Mouse (Mus musculus): ENCODE measurements around the gene 4930572O03Rik.
"Not testable (repeated sequence)": the region's sequence is repeated elsewhere in the genome, so short reads cannot be mapped to it uniquely, and the experiment has no call there.

4930572O03Rik gene

DNA sequence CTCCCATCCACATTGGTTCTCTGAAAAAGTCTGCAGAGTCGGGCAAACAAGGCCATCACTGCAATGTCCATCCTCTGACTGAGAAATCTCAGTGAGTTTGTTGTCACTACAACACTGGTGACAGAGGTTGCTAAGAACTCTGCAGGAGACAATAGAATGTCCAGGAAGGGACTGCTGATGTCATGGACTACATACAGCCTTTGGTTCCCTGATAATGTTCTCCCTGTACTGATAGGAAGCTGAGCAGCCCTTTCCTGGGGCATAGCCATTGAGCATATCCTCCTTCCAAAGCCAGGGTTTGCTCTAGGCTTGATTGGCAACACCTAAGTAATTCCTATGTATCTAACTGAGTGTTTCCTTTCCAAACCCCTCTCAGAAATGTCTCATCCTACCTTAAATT lies at the start of gene 4930572O03Rik:
Gene 4930572O03Rik, minus strand, starts transcription at position 101 of the 400 bp plus-strand sequence.
- not testable (repeated sequence) for DNase-seq (ENCODE audit: low read depth, low spot score)

DNA sequence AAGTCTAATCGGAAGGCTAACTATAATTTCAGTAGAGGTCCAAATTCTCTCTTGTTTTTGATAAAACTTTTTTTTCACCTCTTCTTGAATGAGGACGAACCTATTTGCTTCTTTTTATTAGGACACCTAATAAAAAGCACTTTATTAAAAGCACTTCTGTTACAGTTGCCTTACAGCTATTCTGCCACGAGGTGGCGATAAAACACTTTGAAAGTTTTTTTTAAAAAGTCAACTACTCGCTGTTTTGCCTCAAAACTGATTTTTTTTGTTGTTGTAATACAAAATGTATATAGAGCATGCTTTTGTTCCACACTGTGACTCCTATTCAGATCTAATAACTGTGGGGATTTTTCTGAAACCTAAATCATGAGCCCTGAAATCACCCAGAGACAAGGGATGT lies 46.0 kb upstream of the 4930572O03Rik start:
- DNase-seq (ENCODE audit: low read depth, low spot score) = not testable (repeated sequence)

DNA sequence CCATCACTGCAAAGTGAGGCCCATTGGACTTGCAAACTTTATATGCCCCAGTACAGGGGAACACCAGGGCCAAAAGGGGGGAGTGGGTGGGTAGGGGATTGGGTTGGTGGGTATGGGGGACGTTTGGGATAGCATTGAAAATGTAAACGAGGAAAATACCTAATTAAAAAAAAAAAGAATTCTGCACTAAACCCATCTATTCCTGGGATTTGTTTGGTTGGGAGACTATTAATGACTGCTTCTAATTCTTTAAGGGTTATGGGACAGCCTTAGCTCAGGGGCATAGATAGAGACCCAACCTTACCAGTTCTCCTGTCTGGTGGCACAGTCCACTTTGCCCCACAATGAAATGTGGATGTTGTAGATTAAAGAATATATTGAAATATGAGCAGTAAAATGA lies 40.9 kb upstream of the 4930572O03Rik start:
- DNase-seq (ENCODE audit: low read depth, low spot score) = not testable (repeated sequence)

DNA sequence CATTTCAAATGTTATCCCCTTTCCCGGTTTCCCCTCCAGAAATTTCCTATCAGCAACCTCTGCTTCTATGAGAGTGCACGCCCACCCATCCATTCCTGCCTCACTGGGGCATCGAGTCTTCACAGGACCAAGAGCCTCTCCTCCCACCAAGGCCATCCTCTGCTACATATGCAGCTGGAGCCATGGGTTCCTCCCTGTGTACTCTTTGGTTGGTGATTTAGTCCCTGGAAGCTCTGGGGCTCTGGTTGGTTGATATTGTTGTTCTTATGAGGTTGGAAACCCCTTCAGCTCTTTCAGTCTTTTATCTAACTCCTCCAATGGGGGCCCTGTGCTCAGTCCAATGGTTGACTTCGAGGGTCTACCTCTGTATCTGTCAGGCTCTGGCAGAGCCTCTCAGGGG lies 35.0 kb upstream of the 4930572O03Rik start:
- DNase-seq (ENCODE audit: low read depth, low spot score) = not testable (repeated sequence)

DNA sequence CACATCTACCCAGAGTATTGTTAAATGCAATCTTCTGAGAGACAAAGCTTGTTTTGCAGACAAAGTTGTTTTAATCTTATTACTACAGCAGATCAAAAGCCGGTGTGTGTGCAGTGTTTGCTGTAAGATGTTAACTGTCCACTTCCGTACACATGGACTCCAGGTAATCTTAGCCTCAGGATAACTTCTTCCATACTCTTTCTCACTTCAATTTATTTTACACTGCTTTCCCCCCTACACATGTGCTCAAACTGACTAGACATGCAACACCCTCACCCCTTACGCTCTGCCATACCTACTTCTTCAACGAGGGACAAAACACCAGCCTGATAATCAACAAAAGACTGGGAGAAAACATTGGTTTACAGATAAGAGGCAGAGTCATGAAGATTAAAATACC lies 34.0 kb upstream of the 4930572O03Rik start:
- not testable (repeated sequence) for DNase-seq (ENCODE audit: low read depth, low spot score)

DNA sequence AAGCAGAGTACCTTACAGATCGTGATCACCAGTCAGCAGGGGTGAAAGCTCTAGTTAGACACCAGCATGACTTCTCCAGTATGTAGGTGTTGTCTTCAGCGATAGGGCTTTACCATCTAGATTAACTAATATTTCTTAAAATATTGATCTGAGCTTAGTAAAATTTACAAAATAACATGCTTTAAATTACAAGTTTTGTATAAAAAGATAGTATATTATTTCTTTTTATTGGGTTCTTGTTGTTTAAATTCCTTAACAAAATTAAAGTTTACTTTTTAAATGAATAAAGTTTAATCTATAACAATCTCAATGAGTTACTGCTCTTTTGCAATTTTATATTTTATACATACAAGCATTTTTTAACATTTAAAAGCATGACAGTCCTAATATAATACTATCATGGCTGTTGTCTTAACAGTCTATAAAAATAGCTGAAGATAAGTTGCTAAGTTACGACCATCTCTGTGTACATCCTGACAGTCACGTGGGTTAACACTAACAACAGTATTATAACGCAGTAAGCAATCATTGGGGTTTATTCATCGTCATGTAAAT lies 32.9 kb upstream of the 4930572O03Rik start:
- DNase-seq (ENCODE audit: low read depth, low spot score) = not testable (repeated sequence)

DNA sequence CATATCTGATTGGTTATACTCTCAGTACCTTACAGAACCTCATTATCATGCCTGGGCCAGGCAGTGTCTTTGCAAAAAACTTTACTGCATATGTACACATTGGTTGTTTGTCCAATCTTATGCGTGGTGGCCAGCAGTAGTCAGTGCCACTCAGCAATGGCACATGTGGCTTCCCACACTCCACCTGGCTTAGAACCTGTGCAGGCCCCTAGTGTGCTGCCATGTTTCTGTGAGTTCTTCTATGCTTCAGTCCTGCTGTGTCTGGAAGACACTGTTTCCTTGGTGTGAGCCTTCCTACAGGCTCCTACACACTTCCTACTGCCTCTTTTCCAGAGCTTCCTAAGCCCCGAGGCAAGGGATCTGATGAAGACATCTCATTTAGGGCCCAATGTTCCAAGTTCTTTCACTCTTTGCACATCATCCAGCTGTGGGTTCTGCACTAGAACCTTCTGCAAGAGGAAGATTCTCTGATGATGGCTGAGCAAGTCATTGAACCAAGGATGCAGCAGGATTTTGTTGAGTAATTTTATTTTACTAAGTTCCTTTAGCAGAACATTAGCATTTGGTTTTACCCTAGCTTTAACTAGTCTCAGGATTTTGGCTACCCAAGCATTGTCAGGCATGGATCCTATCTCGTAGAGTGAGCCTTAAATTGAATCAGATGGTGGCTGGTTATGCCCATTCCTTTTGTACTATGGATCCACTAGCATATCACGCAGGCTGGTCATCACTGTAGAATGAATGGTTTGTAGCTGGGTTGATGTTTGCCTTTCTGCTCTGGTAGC lies 32.2 kb upstream of the 4930572O03Rik start:
- DNase-seq (ENCODE audit: low read depth, low spot score) = not testable (repeated sequence)

DNA sequence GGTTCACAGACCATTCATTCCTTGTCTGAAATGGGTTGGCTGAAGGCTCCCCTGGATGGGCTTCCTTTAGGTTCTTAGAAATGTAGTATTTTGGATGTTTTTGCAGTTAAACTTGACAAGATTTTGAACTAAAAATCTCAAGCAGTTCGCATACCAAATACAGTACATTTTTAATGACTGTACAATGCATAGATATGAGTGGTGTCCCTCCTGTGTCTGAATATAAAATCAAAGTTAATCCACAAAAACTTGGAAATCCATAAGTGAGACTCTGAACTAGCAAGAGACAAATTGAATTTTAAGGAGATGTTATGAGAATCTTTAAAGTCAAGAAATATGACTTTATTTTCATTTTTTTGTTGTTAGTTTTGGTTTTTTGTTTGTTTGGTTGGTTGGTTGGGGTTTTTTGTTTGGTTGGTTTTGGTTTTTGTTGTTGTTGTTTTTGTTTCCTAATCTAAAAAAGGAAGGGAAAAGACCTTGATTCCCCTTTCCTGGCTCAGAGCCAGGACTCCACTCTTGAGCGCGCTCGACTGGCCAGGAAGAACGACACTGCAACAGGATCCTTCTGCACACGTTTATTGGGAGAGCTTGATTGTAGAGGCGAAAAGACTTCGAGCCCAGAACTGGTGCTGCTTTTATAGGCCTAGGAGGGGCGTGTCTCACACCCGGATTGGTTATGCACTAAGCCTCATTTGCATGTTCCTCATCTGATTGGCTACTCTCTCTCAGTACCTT lies 24.6 kb upstream of the 4930572O03Rik start:
- not testable (repeated sequence) for DNase-seq (ENCODE audit: low read depth, low spot score)

DNA sequence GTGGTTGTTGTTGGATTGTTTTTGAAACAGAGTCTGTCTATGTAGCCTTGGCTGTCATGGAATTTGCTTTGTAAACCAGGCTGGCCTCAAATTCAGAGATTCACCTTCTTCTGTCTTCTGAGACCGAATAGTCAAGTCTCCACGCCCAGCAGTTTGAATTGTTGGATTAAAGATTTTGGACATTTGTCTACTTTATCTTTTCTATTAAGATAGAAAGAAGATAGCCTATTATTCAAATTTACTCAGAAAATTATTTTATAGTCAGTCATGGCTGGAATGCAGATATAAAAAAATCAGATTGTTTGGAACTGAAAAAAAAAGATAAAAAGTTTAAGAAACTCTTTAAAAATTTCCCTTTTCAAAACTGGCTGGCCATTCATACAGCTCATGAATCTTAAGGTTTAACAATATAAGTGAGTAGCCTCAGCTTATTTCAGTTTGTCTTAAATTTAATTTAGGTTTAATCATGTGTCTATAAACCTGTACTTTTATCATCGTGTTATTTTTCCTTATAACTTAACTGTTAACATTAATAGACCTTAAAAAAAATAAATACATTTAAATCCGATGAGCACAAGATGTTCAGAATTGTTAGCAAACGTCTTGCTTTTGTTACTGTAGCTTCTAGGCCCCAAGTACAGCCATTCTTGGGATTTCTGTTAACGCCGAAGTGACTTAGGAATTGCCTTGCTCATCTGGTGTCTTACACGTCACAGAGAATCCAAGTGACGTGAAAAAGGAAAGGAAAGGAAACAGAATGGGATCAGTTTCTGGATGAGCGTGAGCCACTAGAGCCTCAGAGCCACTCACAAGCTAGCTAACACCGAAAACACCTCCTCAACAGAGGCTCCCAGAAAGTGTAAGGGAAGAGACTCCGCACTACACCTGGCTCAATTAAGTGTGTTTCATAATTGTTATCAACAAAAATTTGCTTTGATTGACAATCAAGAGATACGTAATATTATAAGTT lies 23.4 kb upstream of the 4930572O03Rik start:
- DNase-seq (ENCODE audit: low read depth, low spot score) = not testable (repeated sequence)

DNA sequence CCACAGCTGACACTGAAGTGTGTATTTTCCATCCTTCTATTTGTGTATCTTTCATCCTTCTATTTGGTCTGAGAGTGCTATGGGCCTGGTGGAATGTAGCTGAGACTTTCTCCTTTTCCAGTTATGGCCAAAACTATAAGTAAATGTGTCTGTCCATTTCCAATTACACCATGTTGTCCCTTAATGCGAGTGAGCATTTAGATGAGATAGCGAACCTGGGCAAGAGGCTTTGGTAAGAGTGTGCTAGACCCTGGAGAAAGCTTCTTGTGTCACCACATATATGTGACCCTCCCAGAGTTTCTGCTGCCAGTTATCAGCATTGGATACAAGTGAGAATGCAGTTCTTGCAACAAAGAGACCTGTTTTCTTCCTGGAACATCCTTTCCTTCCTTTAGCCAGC lies 22.0 kb upstream of the 4930572O03Rik start:
- not testable (repeated sequence) for DNase-seq (ENCODE audit: low read depth, low spot score)

DNA sequence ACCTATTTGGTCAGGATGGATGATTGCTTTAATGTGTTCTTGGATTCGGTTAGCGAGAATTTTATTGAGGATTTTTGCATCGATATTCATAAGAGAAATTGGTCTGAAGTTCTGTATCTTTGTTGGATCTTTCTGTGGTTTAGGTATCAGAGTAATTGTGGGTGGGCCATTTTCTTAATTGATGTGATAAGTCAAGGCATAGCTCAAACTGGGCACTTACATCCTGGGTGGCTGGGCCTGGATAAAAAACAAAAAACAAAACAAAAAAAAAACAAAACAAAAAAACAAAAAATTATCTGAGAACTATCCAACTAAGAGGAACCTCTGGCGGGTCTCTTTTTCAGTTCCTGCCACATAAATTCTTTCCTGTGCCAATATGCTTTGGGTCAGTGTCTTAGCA lies 20.9 kb upstream of the 4930572O03Rik start:
- DNase-seq (ENCODE audit: low read depth, low spot score) = not testable (repeated sequence)

DNA sequence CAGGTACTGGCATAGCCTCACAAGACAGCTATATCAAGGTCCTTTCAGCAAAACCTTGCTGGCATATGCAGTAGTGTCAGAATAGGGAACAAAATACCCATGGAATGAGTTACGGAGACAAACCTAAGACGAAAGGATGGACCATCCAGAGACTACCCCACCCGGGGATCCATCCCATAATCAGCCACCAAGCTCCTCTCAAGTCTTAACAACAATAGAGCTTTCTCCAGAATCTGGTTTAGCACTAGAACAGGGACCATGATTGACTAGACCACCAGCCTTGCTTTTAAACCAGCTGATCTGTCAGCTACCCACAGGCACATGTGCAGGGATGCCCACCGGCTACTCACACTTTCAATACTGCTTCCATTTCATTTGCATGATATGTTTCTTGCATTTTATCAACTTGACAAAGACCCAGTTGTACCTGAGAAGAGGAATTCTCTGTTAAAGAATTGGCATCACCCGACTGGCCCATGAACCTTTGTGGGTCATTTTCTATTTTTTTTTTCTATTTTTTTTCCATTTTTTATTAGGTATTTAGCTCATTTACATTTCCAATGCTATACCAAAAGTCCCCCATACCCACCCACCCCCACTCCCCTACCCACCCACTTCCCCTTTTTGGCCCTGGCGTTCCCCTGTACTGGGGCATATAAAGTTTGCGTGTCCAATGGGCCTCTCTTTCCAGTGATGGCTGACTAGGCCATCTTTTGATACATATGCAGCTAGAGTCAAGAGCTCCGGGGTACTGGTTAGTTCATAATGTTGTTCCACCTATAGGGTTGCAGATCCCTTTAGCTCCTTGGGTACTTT lies 17.8 kb upstream of the 4930572O03Rik start:
- DNase-seq (ENCODE audit: low read depth, low spot score) = not testable (repeated sequence)

DNA sequence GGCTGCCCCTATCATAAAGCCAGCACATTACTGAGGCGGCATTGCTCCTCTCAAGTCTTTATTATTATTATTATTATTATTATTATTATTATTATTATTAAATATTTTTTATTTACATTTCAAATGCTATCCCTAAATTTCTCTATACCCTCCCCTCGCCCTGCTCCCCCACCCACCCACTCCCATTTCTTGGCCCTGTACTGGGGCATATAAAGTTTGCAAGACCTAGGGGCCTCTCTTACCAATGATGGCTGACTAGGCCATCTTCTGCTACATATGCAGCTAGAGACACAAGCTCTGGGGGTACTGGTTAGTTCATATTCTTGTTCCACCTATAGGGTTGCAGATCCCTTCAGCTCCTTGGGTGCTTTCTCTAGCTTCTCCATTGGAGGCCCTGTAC lies 17.1 kb upstream of the 4930572O03Rik start:
- DNase-seq (ENCODE audit: low read depth, low spot score) = not testable (repeated sequence)

DNA sequence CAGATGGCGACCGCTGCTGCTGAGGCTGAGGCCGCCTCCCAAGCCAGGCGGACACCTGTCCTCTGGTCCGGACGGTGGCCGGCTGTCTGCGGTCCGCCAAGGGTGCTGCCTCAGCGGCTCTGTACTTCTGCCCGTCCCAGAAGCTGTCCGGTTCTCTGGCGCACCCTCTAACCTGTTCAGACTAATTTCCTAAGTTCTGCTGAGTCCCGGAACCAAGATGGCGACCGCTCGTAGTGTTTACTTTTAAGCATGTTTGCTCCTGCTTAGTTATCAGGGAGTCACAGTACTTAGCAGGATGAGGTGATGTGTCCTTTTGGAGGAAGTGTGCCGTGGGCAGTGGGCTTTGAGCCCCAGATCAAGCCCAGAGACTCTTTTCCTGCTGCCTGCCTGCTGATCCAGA lies 13.9 kb upstream of the 4930572O03Rik start:
- DNase-seq (ENCODE audit: low read depth, low spot score) = not testable (repeated sequence)

DNA sequence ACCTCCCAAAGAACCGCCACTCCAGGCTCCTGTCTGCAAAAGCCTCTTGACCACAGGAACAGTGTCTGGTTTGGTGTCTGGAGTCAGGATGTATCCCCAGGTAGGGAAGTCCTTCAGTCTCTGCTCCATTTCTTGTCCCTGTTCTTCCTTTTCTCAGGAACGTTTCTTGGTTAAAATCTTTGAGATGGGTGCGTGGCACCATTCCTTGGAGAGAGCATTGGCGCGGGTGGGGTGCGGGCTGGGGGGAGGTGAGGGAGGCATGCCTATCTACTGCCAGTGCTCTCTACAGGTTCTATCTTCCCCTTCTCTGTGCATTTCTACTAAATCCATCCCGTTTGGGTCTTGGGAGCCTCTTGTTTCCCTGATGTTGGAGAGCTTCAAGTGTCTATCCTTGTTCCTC lies 7.0 kb upstream of the 4930572O03Rik start:
- not testable (repeated sequence) for DNase-seq (ENCODE audit: low read depth, low spot score)

DNA sequence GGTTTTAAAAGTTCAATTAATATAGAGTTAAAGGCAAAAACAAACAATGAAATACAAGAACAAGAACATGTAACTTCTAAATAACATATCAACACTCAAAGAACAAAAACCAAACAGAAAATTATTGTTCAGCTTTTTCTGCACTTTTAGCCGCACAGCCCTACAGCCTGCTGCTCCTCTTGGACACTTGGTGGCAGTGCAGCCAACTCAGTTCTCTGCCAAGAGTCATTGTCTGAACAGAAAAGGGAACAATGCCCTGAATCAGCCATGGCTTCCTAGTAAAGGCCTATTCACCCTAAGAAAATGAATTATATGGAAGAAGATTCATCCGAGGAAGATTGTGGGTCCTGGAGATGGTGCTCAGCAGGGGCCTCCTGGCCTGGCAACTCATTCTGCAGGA lies 4.5 kb downstream of the 4930572O03Rik start:
- not testable (repeated sequence) for DNase-seq (ENCODE audit: low read depth, low spot score)

DNA sequence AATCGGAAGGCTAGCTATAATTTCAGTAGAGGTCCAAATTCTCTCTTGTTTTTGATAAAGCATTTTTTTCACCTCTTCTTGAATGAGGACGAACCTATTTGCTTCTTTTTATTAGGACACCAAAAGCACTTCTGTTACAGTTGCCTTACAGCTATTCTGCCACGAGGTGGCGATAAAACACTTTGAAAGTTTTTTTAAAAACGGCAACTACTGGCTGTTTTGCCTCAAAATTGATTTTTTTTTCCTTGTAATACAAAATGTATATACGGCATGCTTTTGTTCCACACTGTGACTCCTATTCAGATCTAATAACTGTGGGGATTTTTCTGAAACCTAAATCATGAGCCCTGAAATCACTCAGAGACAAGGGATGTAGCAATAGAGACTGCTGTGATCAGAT lies 11.2 kb downstream of the 4930572O03Rik start:
- not testable (repeated sequence) for DNase-seq (ENCODE audit: low read depth, low spot score)

DNA sequence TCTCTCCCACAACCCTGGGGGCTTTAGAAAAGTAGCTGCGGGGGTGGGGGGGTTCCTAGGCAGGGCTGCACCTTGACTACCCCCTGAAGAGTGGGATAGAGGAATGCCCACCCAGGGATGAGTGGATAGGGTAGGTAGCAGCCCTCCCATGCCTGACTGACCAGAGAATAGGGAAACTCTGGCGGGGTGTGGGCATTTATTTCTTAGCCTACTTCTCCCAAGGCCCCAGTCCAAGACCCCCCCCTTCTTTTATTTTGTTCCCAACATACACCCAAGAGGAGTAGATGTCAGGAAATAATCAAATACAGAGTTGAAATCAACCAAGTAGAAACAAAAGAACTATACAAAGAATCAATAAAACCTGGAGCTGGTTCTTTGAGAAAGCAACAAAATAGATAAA lies 19.2 kb downstream of the 4930572O03Rik start:
- not testable (repeated sequence) for DNase-seq (ENCODE audit: low read depth, low spot score)

DNA sequence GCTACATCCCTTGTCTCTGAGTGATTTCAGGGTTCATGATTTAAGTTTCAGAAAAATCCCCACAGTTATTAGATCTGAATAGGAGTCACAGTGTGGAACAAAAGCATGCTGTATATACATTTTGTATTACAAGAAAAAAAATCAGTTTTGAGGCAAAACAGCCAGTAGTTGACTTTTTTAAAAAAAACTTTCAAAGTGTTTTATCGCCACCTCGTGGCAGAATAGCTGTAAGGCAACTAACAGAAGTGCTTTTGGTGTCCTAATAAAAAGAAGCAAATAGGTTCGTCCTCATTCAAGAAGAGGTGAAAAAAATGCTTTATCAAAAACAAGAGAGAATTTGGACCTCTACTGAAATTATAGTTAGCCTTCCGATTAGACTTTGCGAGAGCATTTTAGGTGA lies 26.8 kb downstream of the 4930572O03Rik start:
- DNase-seq (ENCODE audit: low read depth, low spot score) = not testable (repeated sequence)

DNA sequence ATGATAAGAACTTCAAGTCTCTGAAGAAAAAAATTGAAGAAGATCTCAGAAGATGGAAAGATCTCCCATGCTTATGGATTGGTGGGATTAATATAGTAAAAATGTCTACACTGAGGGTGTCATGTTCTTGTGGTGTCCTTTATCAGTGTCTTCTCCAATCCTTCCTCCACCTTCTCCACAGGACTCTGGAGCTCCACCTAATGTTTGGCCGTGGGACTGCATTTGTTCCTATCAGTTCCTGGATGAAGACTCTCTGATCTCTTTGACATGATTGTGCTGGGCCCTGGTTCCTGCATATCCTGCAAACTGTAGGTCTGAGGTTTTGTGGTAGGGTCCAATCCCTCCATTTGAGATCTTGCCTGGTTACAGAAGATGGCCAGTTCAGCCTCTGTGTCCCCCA lies 28.7 kb downstream of the 4930572O03Rik start:
- DNase-seq (ENCODE audit: low read depth, low spot score) = not testable (repeated sequence)
